Mouse (Mus musculus): ENCODE measurements around the gene Slc38a11. TPM values are rescaled to one million over a fixed set of nuclear protein-coding genes. Genes with fewer than 3 reads are reported as not detected.

Slc38a11 gene
- polyA plus RNA-seq, 1 experiment from 2014 or later = 1.7 TPM

DNA sequence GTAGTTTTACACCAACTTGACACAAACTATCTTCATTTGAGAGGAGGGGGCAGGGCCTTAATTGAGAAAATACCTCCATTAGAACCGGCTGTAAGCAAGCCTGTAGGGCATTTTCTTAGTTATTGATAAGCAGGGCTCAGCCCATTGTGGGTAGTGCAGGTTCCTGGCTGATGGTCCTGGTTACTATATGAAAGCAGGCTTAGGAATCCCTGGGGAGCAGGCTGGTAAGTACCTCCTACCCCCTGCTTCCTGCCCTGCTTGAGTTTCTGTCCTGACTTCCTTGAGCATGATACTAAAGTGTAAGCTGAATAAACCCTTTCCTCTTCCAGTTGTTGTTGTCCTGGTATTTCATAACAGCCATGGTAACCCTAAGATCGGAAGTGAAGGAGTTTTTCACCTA is 89.9 kb downstream of the Slc38a11 start:
- 63% methylated on average over 2 of the region's 2 CpGs for WGBS
- Histone ChIP-seq H3K9me3 (replicated peaks) (no peaks in the 10 kb centered on the region), H3K4me3 (replicated peaks) (no peak overlapping the region), H3K4me2 (no peak overlapping the region), H3K4me1 (peaks cover 1% of the 10 kb centered on the region; the same call in 1 of the 2 replicates), H3K27ac (no peak overlapping the region), H3K27me3 (no peaks in the 10 kb centered on the region), H3K9ac (no peak overlapping the region), H3K36me3 (no peaks in the 10 kb centered on the region)
- ATAC-seq (replicated peaks; ENCODE audit: low FRiP score) = no peak

DNA sequence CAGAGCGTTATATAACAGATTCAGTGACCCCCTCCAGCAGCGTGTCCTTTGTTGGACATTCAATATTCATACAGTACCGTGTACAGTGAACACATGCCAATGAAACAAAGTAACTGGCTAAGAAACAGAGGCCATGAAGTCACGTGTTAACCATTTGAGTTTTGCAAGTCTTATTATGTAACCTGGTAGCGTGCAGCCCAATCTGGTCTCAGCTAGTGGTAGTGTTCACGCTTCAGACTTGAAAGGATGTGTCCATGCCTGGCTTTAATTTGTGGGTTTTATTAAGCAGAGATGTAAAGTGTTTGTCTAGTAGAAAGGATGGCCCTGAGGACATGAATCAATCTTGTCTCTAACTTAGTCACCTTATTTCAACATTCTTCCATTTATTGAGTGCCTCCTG is 95.1 kb downstream of the Slc38a11 start:
- H3K36me3 ChIP-seq = no peaks in the 10 kb centered on the region
- no peak overlapping the region for H3K9ac ChIP-seq
- 0 out of 2 replicates have a peak, but pooled peaks cover 3% of the 10 kb centered on the region for H3K4me1 ChIP-seq
- WGBS = 92% methylated on average over 6 of the region's 6 CpGs
- H3K4me2 ChIP-seq = no peak overlapping the region
- H3K4me3 ChIP-seq (replicated peaks) = no peak overlapping the region
- no peaks in the 10 kb centered on the region for H3K27me3 ChIP-seq
- ATAC-seq (replicated peaks; ENCODE audit: low FRiP score) = no peak
- H3K9me3 ChIP-seq (replicated peaks) = no peaks in the 10 kb centered on the region
- H3K27ac ChIP-seq = no peak overlapping the region

DNA sequence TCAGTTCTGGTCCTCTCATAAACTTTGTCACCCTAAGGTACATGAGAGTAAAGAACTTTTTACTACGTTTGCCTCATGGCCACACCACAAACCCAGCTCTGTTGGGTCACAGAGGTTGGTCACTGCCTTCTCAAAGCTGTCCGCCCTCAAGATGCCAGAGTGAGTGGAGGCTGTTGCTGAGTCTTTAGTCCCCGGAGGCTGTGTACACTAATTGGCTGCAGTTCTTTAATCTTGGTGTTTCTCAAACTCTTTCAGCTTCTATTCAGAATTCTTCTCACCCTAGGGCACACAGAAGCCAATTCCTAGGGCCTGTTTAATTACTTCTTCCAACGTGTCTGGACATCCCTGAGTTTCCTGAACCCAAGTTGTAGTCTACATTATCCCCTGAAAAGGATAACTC is 96.0 kb downstream of the Slc38a11 start:
- WGBS = 55% methylated on average over 4 of the region's 4 CpGs
- Histone ChIP-seq H3K36me3 (no peaks in the 10 kb centered on the region), H3K27me3 (no peaks in the 10 kb centered on the region), H3K27ac (no peak overlapping the region), H3K4me3 (replicated peaks) (no peak overlapping the region), H3K9me3 (replicated peaks) (no peaks in the 10 kb centered on the region), H3K4me2 (no peak overlapping the region), H3K4me1 (0 out of 2 replicates have a peak, but pooled peaks cover 3% of the 10 kb centered on the region), H3K9ac (no peak overlapping the region)
- no peak for ATAC-seq (replicated peaks; ENCODE audit: low FRiP score)

DNA sequence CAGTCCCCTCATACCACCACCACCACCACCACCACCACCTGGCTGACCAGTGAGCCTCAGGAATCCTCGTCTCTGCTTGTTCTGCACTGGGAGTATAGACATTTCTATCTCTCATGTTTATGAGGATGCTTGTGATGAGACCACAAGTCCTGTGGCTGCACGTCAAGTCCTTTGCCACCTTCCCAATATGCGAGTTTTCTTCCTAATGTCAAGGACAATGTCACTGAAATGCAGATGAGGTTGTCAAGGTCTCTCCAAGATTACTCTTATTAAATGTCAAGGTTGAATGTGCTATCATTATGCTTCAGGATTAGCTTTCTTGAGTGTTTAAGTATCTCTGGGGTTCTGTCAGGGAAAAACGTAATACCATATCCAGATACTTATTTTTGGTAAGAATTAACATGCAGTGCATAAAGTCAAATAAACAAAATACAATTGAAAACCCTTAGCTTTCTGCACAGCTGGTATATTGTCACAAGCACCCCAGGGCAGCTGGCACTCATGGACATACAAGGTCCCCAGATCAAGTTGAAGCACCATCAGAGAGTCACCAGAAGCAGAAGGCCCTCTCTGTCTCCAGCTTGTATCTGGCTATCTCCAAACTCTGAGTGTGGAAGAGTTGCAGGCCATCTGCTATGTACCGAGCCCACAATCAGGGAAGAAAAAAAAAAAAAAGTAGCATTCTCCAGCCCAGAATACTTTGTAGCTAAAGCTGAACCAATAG is 97.1 kb downstream of the Slc38a11 start:
- Histone ChIP-seq H3K27ac (no peak overlapping the region), H3K9ac (no peak overlapping the region), H3K9me3 (replicated peaks) (no peaks in the 10 kb centered on the region), H3K27me3 (no peaks in the 10 kb centered on the region), H3K4me2 (no peak overlapping the region), H3K36me3 (no peaks in the 10 kb centered on the region), H3K4me1 (0 out of 2 replicates have a peak, but pooled peaks cover 3% of the 10 kb centered on the region), H3K4me3 (replicated peaks) (no peak overlapping the region)
- 84% methylated on average over 5 of the region's 5 CpGs for WGBS
- ATAC-seq (replicated peaks; ENCODE audit: low FRiP score) = no peak

Small RNA genes lying within 50 kb of the gene (microRNA-seq; reads per million reads assigned to microRNA genes)
- not detected for gene Mir6337

Other genes starting within 250 kb of the Slc38a11 start
- gene Cobll1, start 124.6 kb downstream of the Slc38a11 start, polyA plus RNA-seq (2015; fragmentation: Nextera tagmentation; extraction: Ambion mirVana) = 20.1 and 21.7 TPM in 2 replicates
- gene Scn3a, start 203.6 kb upstream of the Slc38a11 start, polyA plus RNA-seq (2015; fragmentation: Nextera tagmentation; extraction: Ambion mirVana) = 0.37 and 1.3 TPM in 2 replicates

All from kidney, embryonic 15.5 days (tissue).